Mouse (Mus musculus) layer of hippocampus, postnatal 10 days (tissue): Measurements from ENCODE around the gene Ahcy. TPM values are rescaled to one million over a fixed set of nuclear protein-coding genes. Genes with fewer than 3 reads are reported as not detected.
"Not testable (repeated sequence)": the region's sequence is repeated elsewhere in the genome, so short reads cannot be mapped to it uniquely, and the experiment has no call there.

Source experiments
- DNase-seq, 2 experiments: peaks; one replicate each; pipeline ENCODE4 v3.0.0; 2021; ENCODE audit warnings: low spot score in 2 of 2
- total RNA-seq, 2 experiments: library from RNA; stranded (reverse); gene quantifications; 2 replicates each; pipeline ENCODE4 v1.2.3; 2021

The Ahcy gene
- total RNA-seq, 2 experiments from 2014 or later: 12.6 to 15.3 TPM

DNA sequence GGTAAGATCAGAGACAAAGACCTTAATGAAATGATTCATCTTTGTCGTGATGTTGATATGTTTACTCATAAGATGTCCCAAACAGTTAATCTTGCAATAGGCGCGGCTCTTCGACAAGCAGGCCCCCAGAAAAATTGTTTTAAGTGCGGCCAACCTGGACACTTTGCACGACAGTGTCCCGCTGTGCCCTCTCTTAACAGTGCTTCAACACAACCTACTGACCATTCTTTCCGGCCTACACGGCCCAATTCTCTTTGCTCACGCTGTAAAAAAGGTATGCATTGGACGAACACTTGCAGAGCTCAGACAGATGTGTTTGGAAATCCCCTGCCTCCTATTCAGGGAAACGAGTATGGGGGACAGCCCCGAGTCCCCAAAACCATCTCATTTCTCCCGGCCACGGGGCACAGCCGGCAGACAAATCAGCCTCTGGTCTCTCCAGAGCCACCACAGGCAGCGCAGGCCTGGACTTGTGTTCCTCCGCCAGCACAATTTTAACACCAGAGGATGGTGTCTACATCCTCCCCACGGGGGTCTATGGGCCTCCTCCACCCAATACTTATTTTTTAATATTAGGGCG lies 54.0 kb downstream of the Ahcy start:
- DNase-seq: not testable (repeated sequence)

DNA sequence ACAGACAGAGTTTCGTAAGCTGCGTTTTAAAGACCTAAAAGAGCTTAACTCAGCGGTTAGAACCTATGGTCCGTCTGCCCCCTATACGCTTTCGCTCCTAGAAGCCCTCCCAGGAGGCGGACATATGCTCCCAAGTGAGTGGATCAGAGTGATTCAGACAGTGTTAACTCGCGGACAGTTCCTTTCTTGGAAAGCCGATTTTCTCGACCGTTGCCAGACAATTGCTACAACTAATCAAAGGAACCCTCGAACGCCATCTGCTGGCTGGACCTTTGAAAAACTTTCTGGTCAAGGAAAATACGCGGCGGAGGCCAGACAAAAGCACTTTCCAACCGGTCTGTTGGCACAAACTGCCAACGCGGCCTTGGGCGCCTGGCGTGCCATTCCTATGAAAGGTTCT lies 54.6 kb downstream of the Ahcy start:
- DNase-seq: peak; percentile 91 to 92

DNA sequence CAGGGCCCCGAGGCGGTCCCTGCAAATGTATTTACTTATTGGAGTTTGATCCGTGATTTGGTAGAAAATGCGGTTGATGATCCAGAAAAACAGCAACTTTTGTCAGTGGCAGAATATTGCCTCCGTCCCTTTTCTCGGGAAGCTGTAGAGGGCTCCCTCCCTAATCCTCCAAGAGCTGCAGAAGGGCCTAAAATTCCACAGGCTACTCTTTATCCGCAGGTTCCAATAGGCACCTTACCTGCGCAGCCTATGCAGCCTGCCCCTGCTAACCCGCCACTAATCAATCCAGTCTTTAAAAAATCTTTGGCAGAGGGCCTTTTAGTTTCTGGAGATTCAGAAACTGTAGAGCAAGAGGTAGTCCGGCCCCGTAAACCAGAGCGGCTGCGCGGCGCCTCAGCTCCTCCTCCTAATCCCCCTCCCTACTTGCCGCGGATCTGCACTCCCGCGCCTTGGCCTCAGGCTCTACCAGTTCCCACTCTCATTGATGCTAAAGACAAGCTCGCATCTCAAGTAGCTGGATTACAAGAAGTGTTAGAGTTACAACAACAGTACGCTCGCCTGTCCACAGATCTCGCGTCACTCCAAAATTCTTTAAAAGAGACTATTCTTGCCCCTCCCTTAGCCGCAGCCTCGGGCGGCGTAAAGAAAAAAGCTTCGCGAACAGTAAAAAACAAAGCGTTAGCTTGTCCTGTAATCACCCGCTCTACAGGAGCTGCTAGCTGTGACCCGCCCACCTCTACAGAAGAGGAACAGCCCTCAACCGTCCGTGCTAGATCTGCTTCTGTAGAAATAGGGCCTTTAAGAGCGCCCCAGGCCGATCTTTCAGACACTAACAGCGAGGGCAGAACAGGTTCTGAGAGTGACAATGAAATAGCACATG lies 55.3 kb downstream of the Ahcy start:
- peak; percentile 53 to 67 for DNase-seq

- DNase-seq: not testable (repeated sequence)
Observed at GRCm38 (mm10) chr2:155018251-155018755, 56.0 kb downstream of the Ahcy start, which contains the start of gene Gm14226. Gm14226 (plus strand) TSS chr2:155018266.

- DNase-seq: not testable (repeated sequence)
Observed at GRCm38 (mm10) chr2:155016751-155017150, 57.5 kb downstream of the Ahcy start.

GRCm38 (mm10) chr2:155012991-155013390 lies 61.3 kb downstream of the Ahcy start:
- peak in 1 of 2 experiments; percentile 21 for DNase-seq

DNA sequence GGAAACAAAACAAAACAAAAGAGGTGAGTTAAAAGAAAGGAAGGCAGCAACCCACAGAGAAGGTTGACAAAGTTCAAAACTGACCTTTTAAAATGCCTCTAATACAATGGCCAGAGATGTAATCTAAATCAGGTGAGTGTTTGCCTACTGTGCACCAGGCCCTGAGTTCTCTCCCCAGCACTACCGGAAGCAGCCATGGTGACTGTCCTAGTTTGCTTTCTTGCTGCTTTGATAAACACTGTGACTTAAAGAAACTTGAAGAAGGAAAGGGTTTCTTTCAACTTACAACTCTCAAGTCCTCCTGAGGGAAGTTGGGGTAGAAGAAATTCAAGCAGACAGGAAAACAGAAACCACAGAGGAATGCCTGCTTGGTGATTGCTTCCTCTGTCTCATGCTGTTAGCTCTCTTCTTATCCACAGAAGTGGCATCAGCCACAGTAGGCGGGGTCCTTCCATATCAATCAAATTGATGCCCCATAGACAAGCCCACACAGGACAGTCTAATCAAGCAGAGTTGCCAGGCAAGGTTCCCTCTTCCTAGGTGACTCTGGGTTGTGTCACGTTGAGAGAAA lies 63.1 kb downstream of the Ahcy start:
- no peak for DNase-seq

Other genes with a start within 250 kb of the Ahcy start
- 10 to 100 TPM; 81.3 to 86.1 TPM for gene Eif2s2, start 181.6 kb downstream of the Ahcy start, total RNA-seq
- under 1 TPM; 0.22 to 0.25 TPM for gene Gm14226, start 56.2 kb downstream of the Ahcy start, total RNA-seq
- gene Itch, start 59.0 kb upstream of the Ahcy start, total RNA-seq: 10 to 100 TPM; 36.0 to 40.0 TPM
- 100 to 1,000 TPM; 360 to 414 TPM for gene Dynlrb1, start 162.0 kb upstream of the Ahcy start, total RNA-seq
- gene Map1lc3a, start 201.8 kb upstream of the Ahcy start, total RNA-seq: 100 to 1,000 TPM; 416 to 434 TPM